Comparison of ENCODE assay signal across 1 mouse cellular context in genomic region chr5:100415761-100416590, GRCm38 (mm10).
A peak's percentile ranks its signal among the peaks of the same experiment; 100 is the strongest.
TF ChIP-seq lines count a peak whose summit lies in the region.

Sec31a (minus strand) TSS chr5:100416234.

TF ChIP-seq in CH12.LX, 34 proteins besides CTCF, POLR2A, EP300 and RAD21 (continued from another document):
- no peak for TF ChIP-seq JUN (IDR thresholded peaks at IDR 0.05; ENCODE audit: insufficient read depth, low read depth, low read length)
- TF ChIP-seq MXI1 (IDR thresholded peaks at IDR 0.05; ENCODE audit: low read depth, low read length) = peak; percentile 88
- TF ChIP-seq MAFK (IDR thresholded peaks at IDR 0.05; ENCODE audit: insufficient replicate concordance, low read length) = 0 out of 2 replicates have a peak, but pooled peaks have one; percentile 9
- TF ChIP-seq ZC3H11A (IDR thresholded peaks at IDR 0.05; ENCODE audit: low read depth, low read length) = no peak
- no peak; the same call in 1 of the 2 replicates for TF ChIP-seq USF1 (IDR thresholded peaks at IDR 0.05; ENCODE audit: low read depth, low read length)
- TF ChIP-seq ETS1 (conservative IDR thresholded peaks at IDR 0.05; ENCODE audit: low read depth, low read length) = no peak; the same call in 1 of the 2 replicates
- peak; percentile 40 for TF ChIP-seq BHLHE40 (IDR thresholded peaks at IDR 0.05; ENCODE audit: low read depth, low read length)
- peak; percentile 63; the same call in 1 of the 2 replicates for TF ChIP-seq NRF1 (IDR thresholded peaks at IDR 0.05; ENCODE audit: low read depth, low read length)
- TF ChIP-seq ELF1 (IDR thresholded peaks at IDR 0.05; ENCODE audit: low read depth, low read length) = peak; percentile 100
- TF ChIP-seq MAZ (IDR thresholded peaks at IDR 0.05; ENCODE audit: low read depth, low read length) = peak; percentile 73; the same call in 1 of the 2 replicates
- peak; percentile 20; the same call in 1 of the 2 replicates for TF ChIP-seq GABPA (IDR thresholded peaks at IDR 0.05; ENCODE audit: insufficient replicate concordance, low read depth, low read length)
- no peak for TF ChIP-seq USF2 (conservative IDR thresholded peaks at IDR 0.05; ENCODE audit: low read depth, low read length)
- 0 out of 2 replicates have a peak, but pooled peaks have one; percentile 18 for TF ChIP-seq ZNF384 (IDR thresholded peaks at IDR 0.05; ENCODE audit: low read depth, low read length)
- TF ChIP-seq POLR2AphosphoS2 (IDR thresholded peaks at IDR 0.05; ENCODE audit: low read depth, low read length) = 0 out of 2 replicates have a peak, but pooled peaks have one; percentile 64
- TF ChIP-seq MEF2A (IDR thresholded peaks at IDR 0.05; ENCODE audit: borderline replicate concordance, low read depth, low read length) = peak; percentile 57; the same call in 1 of the 2 replicates
- peak; percentile 87; the same call in 1 of the 2 replicates for TF ChIP-seq UBTF (IDR thresholded peaks at IDR 0.05; ENCODE audit: low read depth, low read length)
- peak; percentile 81 for TF ChIP-seq HCFC1 (IDR thresholded peaks at IDR 0.05; ENCODE audit: low read depth, low read length)
- TF ChIP-seq MAX (IDR thresholded peaks at IDR 0.05; ENCODE audit: low read length) = peak; percentile 88
- no peak for TF ChIP-seq SMC3 (IDR thresholded peaks at IDR 0.05; ENCODE audit: low read depth, low read length)
- no peak for TF ChIP-seq RCOR1 (conservative IDR thresholded peaks at IDR 0.05; ENCODE audit: low read depth, low read length)
- TF ChIP-seq NELFE (IDR thresholded peaks at IDR 0.05; ENCODE audit: low read depth, low read length) = peak; percentile 91
- TF ChIP-seq ZKSCAN1 (IDR thresholded peaks at IDR 0.05; ENCODE audit: borderline replicate concordance, low read depth, low read length) = no peak
